Mouse (Mus musculus) spleen, postnatal 10 days (tissue): ENCODE measurements around the gene Opn1mw.
"Not testable (repeated sequence)": the region's sequence is repeated elsewhere in the genome, so short reads cannot be mapped to it uniquely, and the experiment has no call there.

Experiments used
- DNase-seq, 2 experiments: peaks; one replicate each; pipeline ENCODE4 v3.0.0; 2021 to 2022; ENCODE audit warnings: low spot score in 2 of 2

Opn1mw gene

GRCm38 (mm10) chrX:74127164-74127563 lies at the start of gene Opn1mw:
Opn1mw (plus strand) TSS chrX:74127464.
- no peak for DNase-seq

GRCm38 (mm10) chrX:74084276-74084837 lies 42.9 kb upstream of the Opn1mw start:
- peak in 1 of 2 experiments; percentile 10 for DNase-seq

- peak; percentile 60 to 77 for DNase-seq
These were observed 42.2 kb upstream of the Opn1mw start for GRCm38 (mm10) chrX:74084946-74085498.

- peak; percentile 85 to 97 for DNase-seq
These were observed 41.6 kb upstream of the Opn1mw start for GRCm38 (mm10) chrX:74085601-74086038.

- DNase-seq = no peak
These were observed 32.1 kb upstream of the Opn1mw start for GRCm38 (mm10) chrX:74095130-74095529.

GRCm38 (mm10) chrX:74103457-74104188 lies 23.6 kb upstream of the Opn1mw start:
- DNase-seq = no peak

- no peak for DNase-seq
These were observed 21.3 kb upstream of the Opn1mw start for GRCm38 (mm10) chrX:74105916-74106315.

- DNase-seq = no peak
These were observed 18.5 kb upstream of the Opn1mw start for GRCm38 (mm10) chrX:74108747-74109146.

GRCm38 (mm10) chrX:74114036-74114435 lies 13.2 kb upstream of the Opn1mw start:
- no peak for DNase-seq

GRCm38 (mm10) chrX:74115511-74115910 lies 11.8 kb upstream of the Opn1mw start:
- peak; percentile 34 to 75 for DNase-seq

- DNase-seq = peak in 1 of 2 experiments; percentile 45
These were observed 2.3 kb upstream of the Opn1mw start for GRCm38 (mm10) chrX:74124975-74125374.

- not testable (repeated sequence) for DNase-seq
These were observed 8.0 kb downstream of the Opn1mw start, which contains the start of gene Mecp2 for GRCm38 (mm10) chrX:74135263-74135662. Mecp2 (minus strand) TSS chrX:74135363.

- no peak for DNase-seq
These were observed 40.5 kb downstream of the Opn1mw start, which contains the start of gene Tex28 for GRCm38 (mm10) chrX:74167738-74168137. Tex28 (minus strand) TSS chrX:74167838.

GRCm38 (mm10) chrX:74176959-74177358 lies 49.7 kb downstream of the Opn1mw start, which contains the start of gene Tktl1:
Tktl1 (plus strand) TSS chrX:74177259.
- DNase-seq = no peak
